Mouse (Mus musculus) embryonic facial prominence, embryonic 11.5 days (tissue): ENCODE data around the gene Cx3cl1. TPM values are rescaled to one million over a fixed set of nuclear protein-coding genes. Genes with fewer than 3 reads are reported as not detected.
A peak's percentile ranks its signal among the peaks of the same experiment; 100 is the strongest.

Source experiments
- ATAC-seq: fragments of 200-750 bp; cut with Nextera tagmentation; replicated peaks from 2 replicates; pipeline ENCODE4 v1.8.0; 2017; ENCODE audit warnings: low read depth; ENCODE audit not compliant: insufficient number of reproducible peaks, low FRiP score, low TSS enrichment
- DNase-seq: peaks from one replicate; pipeline ENCODE4 v3.0.0-alpha.2; 2015; ENCODE audit warnings: low spot score
- H3K27ac ChIP-seq: fragments of 300-500 bp; sonication (generic); replicated peaks from 2 replicates; pipeline ENCODE4 v1.5.1; 2014; ENCODE audit warnings: mild to moderate bottlenecking, low read depth, low read length, control low read depth
- H3K27me3 ChIP-seq: fragments of 300-500 bp; sonication (generic); 2 replicates; pipeline ENCODE4 v1.6.1; 2014; ENCODE audit warnings: mild to moderate bottlenecking, low read length, moderate library complexity, mixed read lengths; ENCODE audit not compliant: control insufficient read depth, insufficient read depth
- H3K36me3 ChIP-seq: fragments of 300-500 bp; sonication (generic); replicated peaks from 2 replicates; pipeline ENCODE4 v1.6.1; 2014; ENCODE audit warnings: low read depth, mild to moderate bottlenecking, low read length, moderate library complexity, mixed read lengths; ENCODE audit not compliant: control insufficient read depth, insufficient read depth
- H3K4me1 ChIP-seq: fragments of 300-500 bp; sonication (generic); 2 replicates; pipeline ENCODE4 v1.6.1; 2014; ENCODE audit warnings: low read length, mixed read lengths; ENCODE audit not compliant: control insufficient read depth, insufficient read depth
- H3K4me2 ChIP-seq: fragments of 300-500 bp; sonication (generic); 2 replicates; pipeline ENCODE4 v1.6.1; 2014; ENCODE audit warnings: low read depth, mild to moderate bottlenecking, control low read depth, low read length, moderate library complexity
- H3K4me3 ChIP-seq: fragments of 300-500 bp; sonication (generic); 2 replicates; pipeline ENCODE4 v1.5.1; 2014; ENCODE audit warnings: low read depth, low read length, control low read depth
- H3K9ac ChIP-seq: fragments of 300-500 bp; sonication (generic); replicated peaks from 2 replicates; pipeline ENCODE4 v1.6.1; 2014; ENCODE audit warnings: mild to moderate bottlenecking, control low read depth, low read length
- H3K9me3 ChIP-seq: fragments of 300-500 bp; sonication (generic); replicated peaks from 2 replicates; pipeline ENCODE4 v1.6.1; 2016; ENCODE audit warnings: mild to moderate bottlenecking, low read length, inconsistent platforms, mixed read lengths; ENCODE audit not compliant: control insufficient read depth
- WGBS: fragments of 180-500 bp; shearing (Covaris S2); extraction: QIAGEN DNeasy Blood & Tissue Kit; methylation state at CpG from one replicate; pipeline ENCODE4 v1.1.7; 2014; 5-methylcytosine and 5-hydroxymethylcytosine counted together
- polyA plus RNA-seq: library from polyadenylated mRNA; unstranded; fragments of >200 nt; fragmentation: Nextera tagmentation; extraction: Ambion mirVana; gene quantifications from 2 replicates; pipeline ENCODE4 v1.2.1, GENCODE M21; 2014

The Cx3cl1 gene
- polyA plus RNA-seq, 1 experiment from 2014 or later: 5.6 TPM

DNA sequence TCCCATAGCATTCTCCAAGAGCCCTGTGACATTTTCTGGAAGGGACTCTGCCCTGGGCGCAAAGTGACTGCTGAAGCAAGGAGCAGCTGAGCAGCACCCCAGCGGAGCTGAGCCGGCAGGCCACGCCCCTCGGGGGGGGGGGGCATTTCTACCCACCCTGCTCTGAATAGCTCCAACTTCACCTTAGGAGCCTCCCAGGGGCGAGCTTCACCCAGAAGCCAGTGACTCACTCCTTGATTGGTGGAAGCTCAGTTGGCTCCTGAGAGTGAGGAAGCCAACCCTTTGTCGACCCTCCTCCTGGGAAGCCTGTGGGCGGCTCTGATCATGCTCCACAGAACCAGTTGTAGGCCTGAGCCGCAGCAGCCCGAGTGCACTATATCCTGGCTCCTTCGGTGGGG lies 10.0 kb downstream of the Cx3cl1 start:
- Histone ChIP-seq H3K9ac (no peak overlapping the region), H3K36me3 (no peaks in the 10 kb centered on the region; the same call in 1 of the 2 replicates), H3K27me3 (no peaks in the 10 kb centered on the region), H3K4me3 (no peak overlapping the region), H3K27ac (no peak overlapping the region), H3K4me1 (no peaks in the 10 kb centered on the region; the same call in 1 of the 2 replicates), H3K9me3 (no peaks in the 10 kb centered on the region), H3K4me2 (no peak overlapping the region)
- WGBS: 8% methylated on average over 11 of the region's 11 CpGs
- DNase-seq: peak; percentile 23
- 0 out of 2 replicates have a peak, but pooled peaks have one; percentile 34 for ATAC-seq

DNA sequence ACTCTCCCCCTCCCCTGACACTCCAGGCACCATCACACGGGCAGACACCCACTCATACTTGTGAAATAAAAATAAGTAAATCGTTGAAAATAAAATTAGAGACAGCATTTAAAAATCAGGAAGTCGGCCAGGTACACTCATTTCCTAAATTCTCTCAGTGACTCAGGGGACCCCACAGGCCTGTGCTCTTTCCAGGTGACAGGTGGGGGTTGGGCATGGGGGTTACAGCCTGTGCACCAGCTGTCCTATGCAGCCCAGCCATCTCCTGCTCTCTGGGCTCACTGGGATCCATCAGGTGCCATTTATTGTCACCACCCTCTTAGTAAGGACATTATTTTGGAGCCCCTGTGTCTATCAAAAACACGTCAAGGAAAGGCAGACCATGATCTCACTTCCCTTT lies 12.1 kb downstream of the Cx3cl1 start:
- H3K4me1 ChIP-seq: no peaks in the 10 kb centered on the region
- no peak overlapping the region for H3K4me2 ChIP-seq
- no peaks in the 10 kb centered on the region for H3K36me3 ChIP-seq
- no peak overlapping the region for H3K27ac ChIP-seq
- ATAC-seq (no peak), DNase-seq (no peak)
- H3K9me3 ChIP-seq: no peaks in the 10 kb centered on the region
- no peak overlapping the region for H3K9ac ChIP-seq
- WGBS: 74% methylated on average over 4 of the region's 4 CpGs
- no peaks in the 10 kb centered on the region for H3K27me3 ChIP-seq
- H3K4me3 ChIP-seq: no peak overlapping the region

DNA sequence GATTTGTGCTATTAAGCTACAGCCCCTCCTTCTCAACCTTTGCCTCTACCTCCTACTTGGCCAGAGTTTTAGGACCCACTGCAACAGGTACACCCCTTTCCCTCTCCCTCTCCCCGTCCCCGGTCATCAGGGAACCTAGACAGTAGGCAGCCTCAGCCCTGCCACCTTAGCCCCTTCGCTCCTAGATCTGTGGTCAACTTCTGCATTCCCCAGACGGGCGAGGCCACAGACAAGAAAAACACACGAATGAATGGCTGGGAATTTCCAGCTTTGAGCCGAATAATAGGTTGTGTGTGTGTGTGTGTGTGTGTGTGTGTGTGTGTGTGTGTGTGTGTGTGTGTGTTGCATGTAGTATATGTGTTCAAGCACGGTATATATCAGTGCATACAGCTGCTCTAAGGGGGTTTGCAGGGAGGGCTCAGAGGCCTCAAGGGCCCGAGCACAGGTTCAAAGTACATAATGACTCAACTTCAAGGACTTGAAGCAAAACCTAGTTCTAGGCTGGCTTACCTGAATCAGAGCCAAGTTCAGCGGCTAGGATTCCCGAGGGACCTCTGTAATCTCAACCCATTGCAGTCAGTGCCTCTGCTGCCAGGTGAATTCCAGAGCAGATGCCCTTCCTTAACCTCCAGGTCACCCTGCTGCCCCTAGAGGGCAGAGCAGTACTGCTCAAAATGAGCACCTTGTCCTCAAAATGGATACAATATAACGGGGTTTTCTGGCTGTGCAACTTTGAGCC lies 13.6 kb downstream of the Cx3cl1 start:
- no peaks in the 10 kb centered on the region for H3K4me1 ChIP-seq
- DNase-seq: no peak
- no peak overlapping the region for H3K4me2 ChIP-seq
- H3K9me3 ChIP-seq: no peaks in the 10 kb centered on the region
- no peaks in the 10 kb centered on the region for H3K36me3 ChIP-seq
- no peak overlapping the region for H3K27ac ChIP-seq
- no peak for ATAC-seq
- H3K9ac ChIP-seq: no peak overlapping the region
- 66% methylated on average over 12 of the region's 12 CpGs for WGBS
- H3K4me3 ChIP-seq: no peak overlapping the region
- no peaks in the 10 kb centered on the region for H3K27me3 ChIP-seq

DNA sequence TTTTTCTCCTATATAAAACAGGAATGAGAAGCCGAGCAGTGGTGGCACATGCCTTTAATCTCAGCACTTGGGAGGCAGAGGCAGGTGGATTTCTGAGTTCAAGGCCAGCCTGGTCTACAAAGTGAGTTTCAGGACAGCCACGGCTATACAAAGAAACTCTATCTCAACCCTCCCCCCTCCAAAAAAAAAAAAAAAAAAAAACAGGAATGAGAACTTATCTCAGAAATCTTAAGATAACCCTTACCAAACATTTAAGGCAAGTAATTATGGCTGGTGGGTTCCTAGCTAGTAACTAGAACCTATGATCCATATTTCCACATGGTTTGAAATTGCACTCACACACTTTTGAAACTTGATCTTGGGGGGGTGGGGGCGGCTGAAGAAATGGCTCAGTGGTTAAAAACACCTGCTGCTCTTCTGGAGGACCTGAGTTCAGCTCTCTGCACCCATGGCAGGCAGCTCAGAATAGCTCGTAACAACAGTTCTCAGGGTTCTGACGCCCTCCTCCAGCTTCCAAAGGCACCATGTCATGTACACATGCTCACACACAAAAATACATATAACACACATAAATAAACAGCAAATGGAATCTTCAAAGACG lies 14.3 kb downstream of the Cx3cl1 start:
- no peak overlapping the region for H3K4me3 ChIP-seq
- no peak overlapping the region for H3K9ac ChIP-seq
- DNase-seq: no peak
- no peak for ATAC-seq
- no peaks in the 10 kb centered on the region for H3K9me3 ChIP-seq
- no peak overlapping the region for H3K4me2 ChIP-seq
- 68% methylated on average over 6 of the region's 6 CpGs for WGBS
- no peaks in the 10 kb centered on the region for H3K4me1 ChIP-seq
- H3K36me3 ChIP-seq: no peaks in the 10 kb centered on the region
- H3K27me3 ChIP-seq: no peaks in the 10 kb centered on the region
- H3K27ac ChIP-seq: no peak overlapping the region

DNA sequence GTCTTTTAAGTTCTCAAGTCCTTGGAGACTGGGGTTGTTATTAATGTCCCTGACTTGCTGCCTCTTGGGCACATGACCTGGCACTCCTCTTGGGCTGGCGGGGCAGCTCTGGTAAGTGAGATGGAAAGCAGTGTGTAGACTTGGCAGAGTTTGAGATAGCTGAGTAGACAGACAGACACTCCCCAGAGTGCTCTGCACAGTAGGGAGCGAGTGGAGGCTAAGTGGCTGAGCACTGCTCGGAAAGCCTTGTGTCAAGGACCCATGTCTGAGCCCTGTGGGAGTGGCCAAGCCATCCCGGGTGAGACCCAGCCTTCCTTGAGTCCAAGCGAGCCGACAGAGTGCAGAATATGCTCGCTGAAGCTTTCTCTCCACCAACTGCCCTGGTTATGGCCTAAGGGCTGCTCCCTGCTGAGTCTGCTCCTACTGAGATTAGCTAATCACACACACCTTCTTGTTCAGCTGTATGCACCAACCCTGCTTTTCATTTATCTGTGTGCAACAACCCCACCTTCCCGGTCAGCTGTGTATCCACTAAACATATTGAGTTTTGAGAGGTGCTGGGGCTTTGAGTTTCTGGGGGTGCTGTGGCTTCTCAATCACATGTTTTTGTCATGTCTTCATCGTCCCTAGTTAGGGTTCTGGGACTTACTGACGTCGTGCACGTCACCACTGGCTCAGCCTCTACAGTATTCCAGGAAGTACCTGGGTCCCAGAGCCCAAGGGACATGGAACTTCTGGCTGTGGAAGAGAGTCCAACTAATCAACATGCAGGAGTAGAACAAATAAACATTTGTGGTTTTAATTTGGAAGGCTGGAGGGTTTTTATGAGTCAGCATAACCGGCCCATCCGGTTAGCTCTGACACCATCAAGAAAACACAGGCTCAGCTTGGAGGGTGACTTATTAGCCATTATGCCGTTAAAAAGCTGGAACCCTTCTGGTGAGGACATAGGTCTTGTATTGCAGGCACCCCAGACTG lies 16.0 kb downstream of the Cx3cl1 start:
- Histone ChIP-seq H3K4me2 (no peak overlapping the region), H3K9me3 (no peaks in the 10 kb centered on the region), H3K4me3 (no peak overlapping the region), H3K27me3 (no peaks in the 10 kb centered on the region), H3K9ac (no peak overlapping the region), H3K4me1 (no peaks in the 10 kb centered on the region), H3K36me3 (no peaks in the 10 kb centered on the region), H3K27ac (no peak overlapping the region)
- no peak for DNase-seq
- WGBS: 63% methylated on average over 15 of the region's 15 CpGs
- no peak for ATAC-seq

DNA sequence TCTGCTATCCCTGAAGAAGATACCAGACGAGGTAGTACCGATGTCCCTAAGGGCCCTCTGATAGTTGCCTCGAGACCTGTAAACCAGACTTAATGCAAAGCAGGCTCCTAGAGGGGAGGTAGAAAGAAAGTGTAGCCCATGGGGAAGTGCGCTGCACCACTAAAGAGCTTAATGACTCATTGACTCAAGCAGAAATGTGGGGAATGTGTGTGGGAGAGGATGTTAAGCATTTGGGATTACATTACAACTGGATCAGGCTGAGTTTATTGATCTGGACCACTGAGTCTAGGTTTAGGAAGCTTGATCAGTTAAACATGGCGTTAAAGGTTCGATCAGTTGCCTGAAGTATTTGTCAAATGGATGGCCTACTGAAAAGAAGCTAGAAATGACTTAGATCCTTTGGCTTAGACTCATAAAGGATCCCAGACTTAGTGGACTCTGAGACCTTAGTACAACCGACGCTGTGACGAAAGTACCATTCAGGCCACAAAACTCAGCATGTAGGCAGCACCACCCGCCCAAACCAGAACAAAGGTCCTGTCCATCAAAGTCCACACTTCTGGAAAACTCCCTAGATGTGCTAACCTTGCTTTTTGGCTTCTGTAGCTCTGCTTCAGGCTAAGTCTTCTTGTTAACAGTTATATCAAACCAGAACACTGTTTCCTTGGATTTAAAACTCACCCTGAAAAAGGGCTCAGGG lies 17.6 kb downstream of the Cx3cl1 start:
- DNase-seq (no peak), ATAC-seq (no peak)
- Histone ChIP-seq H3K4me2 (no peak overlapping the region), H3K9me3 (no peaks in the 10 kb centered on the region), H3K27me3 (no peaks in the 10 kb centered on the region), H3K9ac (no peak overlapping the region), H3K4me3 (no peak overlapping the region), H3K36me3 (no peaks in the 10 kb centered on the region), H3K27ac (no peak overlapping the region), H3K4me1 (no peaks in the 10 kb centered on the region)
- 65% methylated on average over 10 of the region's 10 CpGs for WGBS

DNA sequence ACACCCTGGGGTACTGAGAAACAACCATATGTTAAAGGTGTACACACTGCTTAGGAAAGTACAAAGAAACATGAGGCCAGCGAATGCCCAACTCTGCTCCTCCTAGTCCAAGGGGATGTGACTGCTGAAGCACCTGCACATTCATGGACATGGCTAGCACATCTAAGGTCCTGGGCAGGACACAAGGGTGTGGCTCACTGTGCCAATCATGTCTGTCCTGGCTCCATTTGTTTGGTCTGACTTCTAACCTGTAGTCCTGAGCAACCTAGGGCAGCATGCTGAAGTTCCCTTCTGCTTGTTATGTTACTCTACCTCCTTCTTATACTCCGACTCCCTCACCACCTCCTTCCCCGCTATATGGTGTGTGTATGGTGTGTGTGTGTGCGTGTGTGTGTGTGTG lies 22.6 kb downstream of the Cx3cl1 start:
- DNase-seq: no peak
- Histone ChIP-seq H3K4me1 (no peaks in the 10 kb centered on the region), H3K4me3 (no peak overlapping the region), H3K9me3 (no peaks in the 10 kb centered on the region), H3K36me3 (no peaks in the 10 kb centered on the region), H3K27me3 (no peaks in the 10 kb centered on the region), H3K4me2 (no peak overlapping the region), H3K9ac (no peak overlapping the region), H3K27ac (no peak overlapping the region)
- 93% methylated on average over 4 of the region's 4 CpGs for WGBS
- ATAC-seq: no peak
